Mouse (Mus musculus) liver, embryonic 14.5 days (tissue): ENCODE results near the gene Tpbg. TPM values are rescaled to one million over a fixed set of nuclear protein-coding genes. Genes with fewer than 3 reads are reported as not detected.
"Not testable (repeated sequence)": the region's sequence is repeated elsewhere in the genome, so short reads cannot be mapped to it uniquely, and the experiment has no call there.

Source experiments
- ATAC-seq: fragments of 200-750 bp; cut with Nextera tagmentation; 2 replicates; pipeline ENCODE4 v1.8.0; 2017; ENCODE audit warnings: moderate number of reproducible peaks, mild to moderate bottlenecking, moderate library complexity; ENCODE audit not compliant: insufficient read depth
- DNase-seq, 3 experiments: peaks; one replicate each; pipeline ENCODE4 v3.0.0-alpha.2; 2012 to 2013; ENCODE audit warnings: low read depth in 3 of 3, low spot score in 3 of 3
- H3K27ac ChIP-seq: fragments of 300-500 bp; sonication (generic); 2 replicates; pipeline ENCODE4 v1.5.1; 2014; ENCODE audit warnings: moderate library complexity, mild to moderate bottlenecking, control low read depth, inconsistent platforms
- H3K27me3 ChIP-seq: fragments of 300-500 bp; sonication (generic); 2 replicates; pipeline ENCODE4 v1.6.1; 2014; ENCODE audit warnings: mild to moderate bottlenecking, low read length, moderate library complexity; ENCODE audit not compliant: control insufficient read depth, insufficient read depth
- H3K36me3 ChIP-seq: fragments of 300-500 bp; sonication (generic); replicated peaks from 2 replicates; pipeline ENCODE4 v1.6.1; 2014; ENCODE audit warnings: low read depth; ENCODE audit not compliant: control insufficient read depth, insufficient read depth
- H3K4me1 ChIP-seq, 2 experiments: fragments of 200-500 bp in 1 of 2; fragments of 300-500 bp in 1 of 2; sonication (generic) in 1 of 2; replicated peaks; 2 replicates each; pipeline ENCODE4 v1.6.1; 2012 to 2014; ENCODE audit warnings: antibody characterized with exemption in 1 of 2, inconsistent platforms in 1 of 2, low read length in 1 of 2; ENCODE audit not compliant: control insufficient read depth in 2 of 2, insufficient read depth in 2 of 2
- H3K4me2 ChIP-seq: fragments of 300-500 bp; sonication (generic); 2 replicates; pipeline ENCODE4 v1.6.1; 2014; ENCODE audit warnings: low read depth, mild to moderate bottlenecking, control low read depth, moderate library complexity
- H3K4me3 ChIP-seq, 2 experiments: fragments of 200-500 bp in 1 of 2; fragments of 300-500 bp in 1 of 2; sonication (generic) in 1 of 2; 2 replicates each; pipeline ENCODE4 v1.5.1; 2012 to 2014; ENCODE audit warnings: low read depth in 2 of 2, low read length in 2 of 2, mild to moderate bottlenecking in 2 of 2, control low read depth in 1 of 2, inconsistent platforms in 1 of 2, moderate library complexity in 1 of 2; ENCODE audit not compliant: insufficient read depth in 1 of 2
- H3K9ac ChIP-seq: fragments of 300-500 bp; sonication (generic); replicated peaks from 2 replicates; pipeline ENCODE4 v1.6.1; 2014; ENCODE audit warnings: mild to moderate bottlenecking, control low read depth, moderate library complexity
- H3K9me3 ChIP-seq: fragments of 300-500 bp; sonication (generic); 2 replicates; pipeline ENCODE4 v1.6.1; 2016; ENCODE audit warnings: low read length, mixed read lengths; ENCODE audit not compliant: control insufficient read depth
- CTCF ChIP-seq: IDR thresholded peaks from 2 replicates; pipeline ENCODE4 v1.5.1; 2016; ENCODE audit warnings: antibody characterized with exemption, low read depth, control low read depth
- EP300 ChIP-seq: IDR thresholded peaks from 2 replicates; pipeline ENCODE4 v1.6.1; 2016; ENCODE audit warnings: antibody characterized with exemption, low read depth
- WGBS: fragments of 180-500 bp; shearing (Covaris S2); extraction: QIAGEN DNeasy Blood & Tissue Kit; methylation state at CpG from one replicate; pipeline ENCODE4 v1.1.7; 2014; ENCODE audit not compliant: insufficient replicate concordance; 5-methylcytosine and 5-hydroxymethylcytosine counted together
- polyA plus RNA-seq, 2 experiments: library from polyadenylated mRNA; depleted of rRNA in 1 of 2; stranded (reverse) in 1 of 2; unstranded in 1 of 2; fragments of >200 nt; fragmentation: Nextera tagmentation in 1 of 2; extraction: Ambion mirVana in 1 of 2; gene quantifications; 2 replicates each; pipeline versions ENCODE4 v1.2.1 to v1.2.3; 2012 to 2014

Gene Tpbg
- polyA plus RNA-seq (2012; rRNA removed) (0.18 and 0.27 TPM in 2 replicates), polyA plus RNA-seq (2014; fragmentation: Nextera tagmentation; extraction: Ambion mirVana) (0.17 and 0.27 TPM in 2 replicates)

DNA sequence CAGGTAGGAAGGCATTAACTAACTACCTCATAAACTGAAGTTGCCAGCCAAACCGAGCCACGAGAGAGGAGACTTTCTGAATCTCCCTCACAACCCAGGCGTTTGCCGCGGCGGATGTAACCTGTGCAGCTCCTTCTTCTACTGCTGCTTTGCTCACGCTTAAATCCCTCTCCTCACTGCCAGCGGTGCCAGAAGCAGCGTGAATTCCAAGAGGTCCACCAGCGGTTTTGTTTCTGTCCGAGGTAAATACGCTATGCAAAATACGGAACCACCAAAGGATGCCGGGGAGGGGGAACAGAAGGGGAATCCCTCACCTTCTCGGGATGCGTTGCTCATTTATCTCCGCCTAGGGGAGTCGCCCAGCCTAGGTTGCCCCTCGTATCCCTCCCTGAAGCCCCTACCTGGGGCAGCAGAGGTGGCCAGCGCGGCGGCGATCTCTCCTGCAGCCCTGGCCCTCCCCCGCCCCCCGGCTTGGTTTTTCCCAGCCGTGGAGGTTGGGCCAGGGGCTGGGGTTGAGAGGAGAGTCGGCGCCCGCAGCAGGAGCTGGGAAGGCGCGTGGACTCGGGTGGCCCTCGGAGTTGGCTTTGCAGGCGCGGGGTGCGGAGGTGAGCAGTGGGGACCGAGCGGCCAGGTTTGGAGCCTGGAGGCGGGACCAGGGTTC lies at the start of gene Tpbg:
Gene Tpbg, plus strand, starts transcription at position 30 of the 661 bp plus-strand sequence.
- WGBS = 1% methylated on average over 39 of the region's 39 CpGs
- Histone ChIP-seq H3K27me3 (peaks cover 43% of the 10 kb centered on the region), H3K9ac (no peak within 1 kb of the TSS)

DNA sequence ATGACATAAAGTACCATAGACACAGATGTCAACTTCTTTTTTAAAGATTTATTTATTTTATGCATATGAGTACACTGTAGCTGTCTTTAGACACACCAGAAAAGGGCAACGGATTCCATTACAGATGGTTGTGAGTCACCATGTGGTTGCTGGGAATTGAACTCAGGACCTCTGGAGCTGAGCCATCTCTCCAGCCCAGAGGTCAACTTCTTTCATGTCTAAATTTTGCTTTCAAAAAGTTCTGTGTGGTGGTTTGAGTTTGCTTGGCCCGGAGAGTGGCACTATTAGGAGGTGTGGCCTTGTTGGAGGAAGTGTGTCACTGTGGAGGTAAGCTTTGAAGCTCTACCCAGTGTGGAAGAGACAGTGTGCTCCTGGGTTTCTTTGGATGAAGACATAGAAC lies 40.2 kb upstream of the Tpbg start:
- 64% methylated on average over 2 of the region's 2 CpGs for WGBS
- DNase-seq, H3K36me3 ChIP-seq, H3K4me3 ChIP-seq, H3K9me3 ChIP-seq, H3K27ac ChIP-seq, H3K9ac ChIP-seq, H3K27me3 ChIP-seq, ATAC-seq, H3K4me2 ChIP-seq, H3K4me1 ChIP-seq: not testable (repeated sequence)

More for the DNA sequence above, at the start of gene Tpbg:
- Histone ChIP-seq H3K9me3 (no peaks in the 10 kb centered on the region), H3K4me3 (peak within 1 kb of the TSS; percentile 39 to 65), H3K4me2 (peak within 1 kb of the TSS; percentile 56), H3K4me1 (no peaks in the 10 kb centered on the region), H3K27ac (no peak within 1 kb of the TSS), H3K36me3 (no peaks in the 10 kb centered on the region)
- ATAC-seq = no peak
- no peak for TF ChIP-seq CTCF
- TF ChIP-seq EP300 = no peak
- no peak for DNase-seq

DNA sequence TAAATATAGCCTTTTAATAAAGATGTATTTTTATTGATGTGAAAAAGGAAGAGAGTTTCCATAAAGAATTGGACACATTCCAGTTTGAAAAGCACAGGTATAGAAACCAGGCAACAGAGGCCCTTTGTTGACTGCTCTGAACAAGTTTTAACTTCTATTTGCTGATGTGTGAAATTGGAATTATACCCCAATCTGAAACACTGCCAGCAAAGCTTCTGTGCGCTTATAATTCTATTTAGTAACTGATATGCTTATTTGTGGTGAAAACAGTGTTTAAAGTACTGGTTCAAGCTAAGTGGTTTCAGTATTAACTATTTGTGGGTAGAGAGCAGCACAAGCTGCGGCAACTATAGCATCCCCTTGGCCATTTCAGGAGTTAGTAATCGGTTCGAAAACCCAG lies 39.6 kb upstream of the Tpbg start:
- no peaks in the 10 kb centered on the region for H3K27me3 ChIP-seq
- no peaks in the 10 kb centered on the region for H3K9me3 ChIP-seq
- DNase-seq = no peak
- no peaks in the 10 kb centered on the region for H3K36me3 ChIP-seq
- no peak overlapping the region for H3K4me3 ChIP-seq
- H3K27ac ChIP-seq = no peak overlapping the region
- ATAC-seq = no peak
- 68% methylated on average over 4 of the region's 4 CpGs for WGBS
- TF ChIP-seq EP300 = no peak
- TF ChIP-seq CTCF = no peak
- no peak overlapping the region for H3K9ac ChIP-seq
- H3K4me2 ChIP-seq = no peak overlapping the region
- H3K4me1 ChIP-seq = no peaks in the 10 kb centered on the region

DNA sequence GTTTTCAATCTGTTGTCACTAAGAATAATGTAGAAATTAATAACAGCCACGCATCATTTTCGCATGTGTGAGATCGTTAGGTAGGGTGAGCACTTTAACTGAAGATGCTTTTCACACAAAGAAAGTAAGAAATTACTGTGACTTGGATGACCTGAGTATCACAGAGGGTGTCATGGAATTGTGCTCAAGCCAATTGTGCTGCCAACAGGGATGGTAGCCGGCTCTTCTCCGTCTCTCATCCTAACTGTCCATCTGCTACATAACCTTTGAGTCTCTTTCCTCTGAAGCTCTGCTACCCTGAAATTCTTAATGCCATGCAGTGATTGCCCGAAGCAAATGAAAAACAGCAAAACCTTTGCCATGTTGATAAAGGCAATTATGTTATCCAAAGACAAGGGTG lies 35.8 kb upstream of the Tpbg start:
- Histone ChIP-seq H3K27me3 (no peaks in the 10 kb centered on the region), H3K27ac (no peak overlapping the region), H3K9me3 (no peaks in the 10 kb centered on the region), H3K4me3 (no peak overlapping the region), H3K4me2 (no peak overlapping the region), H3K9ac (no peak overlapping the region), H3K36me3 (no peaks in the 10 kb centered on the region), H3K4me1 (no peaks in the 10 kb centered on the region)
- no peak for TF ChIP-seq CTCF
- no peak for DNase-seq
- no peak for ATAC-seq
- 70% methylated on average over 6 of the region's 6 CpGs for WGBS

DNA sequence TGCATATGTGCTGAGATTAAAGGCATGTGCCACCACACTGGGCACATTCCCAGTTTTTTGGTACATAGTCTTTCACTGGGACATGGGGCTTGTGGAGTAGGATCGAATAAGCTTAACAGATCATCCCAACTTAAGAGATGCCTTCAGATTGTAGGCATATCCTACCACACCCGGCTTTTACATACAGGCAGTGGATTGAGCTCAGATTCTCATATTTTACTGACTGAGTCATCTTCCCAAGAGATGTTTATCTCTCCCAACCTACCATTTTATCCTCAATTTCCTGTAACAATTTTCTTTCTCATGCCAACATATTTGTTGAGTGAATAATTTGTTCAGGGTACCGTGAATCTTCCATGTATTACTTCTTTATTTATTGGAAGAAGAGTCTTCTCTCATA lies 32.9 kb upstream of the Tpbg start:
- 62% methylated on average over 3 of the region's 3 CpGs for WGBS
- Histone ChIP-seq H3K9ac (no peak overlapping the region), H3K27ac (no peak overlapping the region), H3K4me3 (no peak overlapping the region), H3K4me2 (no peak overlapping the region), H3K4me1 (no peaks in the 10 kb centered on the region), H3K27me3 (no peaks in the 10 kb centered on the region), H3K36me3 (no peaks in the 10 kb centered on the region), H3K9me3 (no peaks in the 10 kb centered on the region)
- DNase-seq (no peak), ATAC-seq (no peak)
- no peak for TF ChIP-seq CTCF
- TF ChIP-seq EP300 = no peak
